Mouse (Mus musculus): ENCODE data around the gene Sorcs3. TPM values are rescaled to one million over a fixed set of nuclear protein-coding genes. Genes with fewer than 3 reads are reported as not detected.

Gene Sorcs3
- polyA plus RNA-seq, 1 experiment from 2014 or later = 0.94 TPM

GRCm38 (mm10) chr19:48204892-48205761 lies 698 bp upstream of the Sorcs3 start:
- Histone ChIP-seq H3K9ac (replicated peaks; ENCODE audit: low read length) (peak overlapping the region; percentile 37), H3K4me3 (ENCODE audit: low read depth, low read length) (peak overlapping the region; percentile 47), H3K9me3 (replicated peaks; ENCODE audit: control insufficient read depth, low read length) (no peaks in the 10 kb centered on the region), H3K27ac (replicated peaks; ENCODE audit: low read depth, low read length) (no peak overlapping the region), H3K27me3 (ENCODE audit: control insufficient read depth, insufficient read depth, low read length) (peaks cover 25% of the 10 kb centered on the region), H3K36me3 (replicated peaks; ENCODE audit: control insufficient read depth, insufficient read depth, low read depth, low read length) (no peaks in the 10 kb centered on the region), H3K4me2 (ENCODE audit: low read depth, low read length) (peak overlapping the region; percentile 90), H3K4me1 (ENCODE audit: control insufficient read depth, insufficient read depth, low read length) (peaks cover 4% of the 10 kb centered on the region; the same call in 1 of the 2 replicates)
- under 1% methylated on average over 41 of the region's 62 CpGs for WGBS
- DNase-seq (ENCODE audit: low spot score) (peak; percentile 45), ATAC-seq (replicated peaks; ENCODE audit: insufficient number of reproducible peaks, low FRiP score, low TSS enrichment, low read depth) (peak; percentile 42)

GRCm38 (mm10) chr19:48206861-48207730 lies 1.3 kb downstream of the Sorcs3 start:
- Histone ChIP-seq H3K4me1 (ENCODE audit: control insufficient read depth, insufficient read depth, low read length) (peaks cover 4% of the 10 kb centered on the region; the same call in 1 of the 2 replicates), H3K4me3 (ENCODE audit: low read depth, low read length) (peak overlapping the region; percentile 47), H3K27ac (replicated peaks; ENCODE audit: low read depth, low read length) (no peak overlapping the region), H3K9ac (replicated peaks; ENCODE audit: low read length) (no peak overlapping the region), H3K9me3 (replicated peaks; ENCODE audit: control insufficient read depth, low read length) (no peaks in the 10 kb centered on the region; the same call in 1 of the 2 replicates), H3K36me3 (replicated peaks; ENCODE audit: control insufficient read depth, insufficient read depth, low read depth, low read length) (no peaks in the 10 kb centered on the region), H3K4me2 (ENCODE audit: low read depth, low read length) (peak overlapping the region; percentile 90), H3K27me3 (ENCODE audit: control insufficient read depth, insufficient read depth, low read length) (peaks cover 25% of the 10 kb centered on the region)
- peak; percentile 6 for DNase-seq (ENCODE audit: low spot score)
- no peak for ATAC-seq (replicated peaks; ENCODE audit: insufficient number of reproducible peaks, low FRiP score, low TSS enrichment, low read depth)
- whole genome bisulfite sequencing = under 1% methylated on average over 20 of the region's 21 CpGs

DNA sequence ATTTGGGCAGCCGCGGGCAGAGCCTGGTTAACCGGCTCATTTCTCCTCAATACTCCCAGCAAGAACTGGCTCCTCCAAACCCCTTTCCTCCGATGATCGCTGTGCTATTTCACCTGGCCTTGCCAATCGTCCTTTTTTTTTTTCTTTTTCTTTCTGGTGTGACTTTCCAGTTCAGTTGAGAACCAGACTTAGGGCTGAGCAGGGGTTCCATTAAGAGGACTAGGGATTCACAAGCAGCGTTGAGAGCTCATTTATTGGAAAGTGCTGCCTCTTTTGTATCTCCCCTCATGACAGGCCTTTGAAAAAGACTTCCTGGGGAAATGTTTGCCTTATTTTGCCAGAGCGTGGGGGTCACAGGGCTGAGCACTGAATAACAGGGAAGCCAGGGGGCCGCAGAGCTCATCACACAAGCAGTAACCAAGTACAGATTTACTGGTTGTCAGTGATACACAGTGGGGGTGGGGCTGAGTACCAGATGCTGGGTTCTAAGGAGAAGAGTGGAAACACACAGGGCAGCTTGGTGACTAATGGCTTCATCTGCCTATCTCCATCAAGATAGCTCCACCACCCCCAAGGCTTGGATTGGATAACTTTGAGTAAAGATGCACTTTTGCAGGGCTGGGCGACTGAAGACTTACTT lies 2.0 kb downstream of the Sorcs3 start:
- H3K4me2 ChIP-seq (ENCODE audit: low read depth, low read length) = no peak overlapping the region; the same call in 1 of the 2 replicates
- peak; percentile 14 for DNase-seq (ENCODE audit: low spot score)
- no peaks in the 10 kb centered on the region for H3K36me3 ChIP-seq (replicated peaks; ENCODE audit: control insufficient read depth, insufficient read depth, low read depth, low read length)
- no peak overlapping the region for H3K27ac ChIP-seq (replicated peaks; ENCODE audit: low read depth, low read length)
- WGBS = 3% methylated on average over 10 of the region's 10 CpGs
- no peaks in the 10 kb centered on the region; the same call in 1 of the 2 replicates for H3K9me3 ChIP-seq (replicated peaks; ENCODE audit: control insufficient read depth, low read length)
- H3K27me3 ChIP-seq (ENCODE audit: control insufficient read depth, insufficient read depth, low read length) = peaks cover 25% of the 10 kb centered on the region
- H3K4me3 ChIP-seq (ENCODE audit: low read depth, low read length) = no peak overlapping the region
- H3K9ac ChIP-seq (replicated peaks; ENCODE audit: low read length) = no peak overlapping the region
- ATAC-seq (replicated peaks; ENCODE audit: insufficient number of reproducible peaks, low FRiP score, low TSS enrichment, low read depth) = no peak
- H3K4me1 ChIP-seq (ENCODE audit: control insufficient read depth, insufficient read depth, low read length) = peaks cover 4% of the 10 kb centered on the region; the same call in 1 of the 2 replicates

DNA sequence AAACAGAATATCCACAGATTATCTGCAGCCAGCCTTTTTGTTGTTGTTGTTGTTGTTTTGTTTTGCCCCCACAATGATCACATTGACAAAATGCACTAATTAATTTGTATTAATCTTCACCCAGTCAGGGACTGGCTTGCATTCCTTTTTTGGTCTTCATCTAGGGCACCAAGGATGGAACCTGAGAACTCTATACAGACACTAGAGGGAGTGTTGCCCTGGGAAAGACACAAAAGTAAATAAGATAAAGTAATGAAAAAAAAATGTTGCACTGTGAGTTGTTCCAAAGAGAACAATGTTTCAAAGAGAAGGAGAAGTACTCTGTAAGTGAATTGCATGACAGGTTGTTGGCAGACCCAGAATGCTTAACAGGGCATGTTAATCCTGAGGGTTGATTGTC lies 9.6 kb downstream of the Sorcs3 start:
- Histone ChIP-seq H3K27me3 (ENCODE audit: control insufficient read depth, insufficient read depth, low read length) (no peaks in the 10 kb centered on the region), H3K27ac (replicated peaks; ENCODE audit: low read depth, low read length) (no peak overlapping the region), H3K4me3 (ENCODE audit: low read depth, low read length) (no peak overlapping the region), H3K9me3 (replicated peaks; ENCODE audit: control insufficient read depth, low read length) (no peaks in the 10 kb centered on the region; the same call in 1 of the 2 replicates), H3K4me2 (ENCODE audit: low read depth, low read length) (no peak overlapping the region), H3K9ac (replicated peaks; ENCODE audit: low read length) (no peak overlapping the region), H3K36me3 (replicated peaks; ENCODE audit: control insufficient read depth, insufficient read depth, low read depth, low read length) (no peaks in the 10 kb centered on the region), H3K4me1 (ENCODE audit: control insufficient read depth, insufficient read depth, low read length) (no peaks in the 10 kb centered on the region)
- ATAC-seq (replicated peaks; ENCODE audit: insufficient number of reproducible peaks, low FRiP score, low TSS enrichment, low read depth) (no peak), DNase-seq (ENCODE audit: low spot score) (no peak)

GRCm38 (mm10) chr19:48237786-48238372 lies 32.1 kb downstream of the Sorcs3 start:
- H3K4me2 ChIP-seq (ENCODE audit: low read depth, low read length) = no peak overlapping the region
- H3K9me3 ChIP-seq (replicated peaks; ENCODE audit: control insufficient read depth, low read length) = no peaks in the 10 kb centered on the region
- no peak overlapping the region for H3K4me3 ChIP-seq (ENCODE audit: low read depth, low read length)
- DNase-seq (ENCODE audit: low spot score) (no peak), ATAC-seq (replicated peaks; ENCODE audit: insufficient number of reproducible peaks, low FRiP score, low TSS enrichment, low read depth) (no peak)
- no peak overlapping the region for H3K27ac ChIP-seq (replicated peaks; ENCODE audit: low read depth, low read length)
- H3K36me3 ChIP-seq (replicated peaks; ENCODE audit: control insufficient read depth, insufficient read depth, low read depth, low read length) = no peaks in the 10 kb centered on the region
- H3K9ac ChIP-seq (replicated peaks; ENCODE audit: low read length) = no peak overlapping the region
- 31% methylated on average over 13 of the region's 13 CpGs for WGBS
- H3K27me3 ChIP-seq (ENCODE audit: control insufficient read depth, insufficient read depth, low read length) = no peaks in the 10 kb centered on the region
- H3K4me1 ChIP-seq (ENCODE audit: control insufficient read depth, insufficient read depth, low read length) = no peaks in the 10 kb centered on the region

DNA sequence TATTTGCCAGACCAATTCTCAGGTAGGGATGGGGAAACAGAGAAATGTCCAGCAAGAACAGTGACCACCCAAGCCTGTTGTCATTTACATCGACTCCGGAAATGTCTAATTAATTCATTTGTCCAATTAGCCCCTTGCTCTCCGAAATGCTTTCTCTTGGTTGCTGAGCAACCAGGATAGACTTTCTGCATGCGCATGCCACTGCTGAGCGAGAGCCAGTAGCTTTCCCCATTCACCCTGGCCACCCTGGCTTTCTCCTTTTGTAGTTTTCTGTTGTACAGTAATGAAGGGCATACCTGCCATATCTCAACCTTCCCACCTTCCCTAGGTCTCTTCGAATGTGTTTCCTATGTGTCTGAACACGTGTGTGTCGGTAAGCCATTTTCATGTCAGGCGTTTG lies 32.6 kb downstream of the Sorcs3 start:
- Histone ChIP-seq H3K36me3 (replicated peaks; ENCODE audit: control insufficient read depth, insufficient read depth, low read depth, low read length) (no peaks in the 10 kb centered on the region), H3K9me3 (replicated peaks; ENCODE audit: control insufficient read depth, low read length) (no peaks in the 10 kb centered on the region), H3K27me3 (ENCODE audit: control insufficient read depth, insufficient read depth, low read length) (no peaks in the 10 kb centered on the region), H3K9ac (replicated peaks; ENCODE audit: low read length) (no peak overlapping the region), H3K4me1 (ENCODE audit: control insufficient read depth, insufficient read depth, low read length) (no peaks in the 10 kb centered on the region), H3K4me2 (ENCODE audit: low read depth, low read length) (no peak overlapping the region), H3K27ac (replicated peaks; ENCODE audit: low read depth, low read length) (no peak overlapping the region), H3K4me3 (ENCODE audit: low read depth, low read length) (no peak overlapping the region)
- DNase-seq (ENCODE audit: low spot score) (peak; percentile 8), ATAC-seq (replicated peaks; ENCODE audit: insufficient number of reproducible peaks, low FRiP score, low TSS enrichment, low read depth) (no peak)
- 56% methylated on average over 9 of the region's 9 CpGs for WGBS

DNA sequence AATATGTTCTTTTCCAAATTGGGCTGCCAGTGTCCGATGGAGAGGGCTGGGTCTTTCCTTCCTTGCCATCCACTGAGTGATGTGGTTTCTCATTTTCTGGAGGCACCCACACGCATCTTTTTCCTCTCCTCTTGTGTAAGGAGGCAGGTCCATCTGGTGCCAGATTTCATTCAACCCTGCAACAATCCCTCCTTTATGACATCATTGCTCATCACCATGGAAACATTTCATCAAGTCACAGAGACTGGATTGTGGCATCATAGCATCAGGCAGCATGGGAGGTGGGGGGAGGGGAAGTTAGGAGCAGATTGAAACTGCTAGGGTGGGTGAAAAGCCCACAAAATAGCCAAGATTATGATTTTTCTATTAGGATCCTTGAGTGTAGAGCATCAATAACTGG lies 35.1 kb downstream of the Sorcs3 start:
- Histone ChIP-seq H3K9ac (replicated peaks; ENCODE audit: low read length) (no peak overlapping the region), H3K4me2 (ENCODE audit: low read depth, low read length) (no peak overlapping the region), H3K4me1 (ENCODE audit: control insufficient read depth, insufficient read depth, low read length) (no peaks in the 10 kb centered on the region), H3K4me3 (ENCODE audit: low read depth, low read length) (no peak overlapping the region), H3K27me3 (ENCODE audit: control insufficient read depth, insufficient read depth, low read length) (no peaks in the 10 kb centered on the region), H3K36me3 (replicated peaks; ENCODE audit: control insufficient read depth, insufficient read depth, low read depth, low read length) (no peaks in the 10 kb centered on the region), H3K27ac (replicated peaks; ENCODE audit: low read depth, low read length) (no peak overlapping the region), H3K9me3 (replicated peaks; ENCODE audit: control insufficient read depth, low read length) (no peaks in the 10 kb centered on the region)
- ATAC-seq (replicated peaks; ENCODE audit: insufficient number of reproducible peaks, low FRiP score, low TSS enrichment, low read depth) (no peak), DNase-seq (ENCODE audit: low spot score) (peak; percentile 41)
- 66% methylated on average over 2 of the region's 2 CpGs for WGBS

Data from embryonic facial prominence, embryonic 11.5 days (tissue).